Mouse (Mus musculus) midbrain, postnatal 0 days (tissue): ENCODE measurements around the gene Baiap2l1. TPM values are rescaled to one million over a fixed set of nuclear protein-coding genes. Genes with fewer than 3 reads are reported as not detected.

Experiments used
- ATAC-seq: fragments of 200-750 bp; cut with Nextera tagmentation; 2 replicates; pipeline ENCODE4 v1.8.0; 2017; ENCODE audit warnings: moderate number of reproducible peaks, mild to moderate bottlenecking, moderate TSS enrichment, moderate library complexity; ENCODE audit not compliant: low FRiP score
- DNase-seq: peaks from one replicate; pipeline ENCODE4 v3.0.0-alpha.2; 2015; ENCODE audit warnings: low spot score
- H3K27ac ChIP-seq: fragments of 300-500 bp; sonication (generic); 2 replicates; pipeline ENCODE4 v1.5.1; 2014; ENCODE audit warnings: low read depth, mild to moderate bottlenecking, low read length, mixed read lengths
- H3K27me3 ChIP-seq: fragments of 300-500 bp; sonication (generic); 2 replicates; pipeline ENCODE4 v1.6.1; 2014; ENCODE audit warnings: low read length, control low read depth, mixed read lengths; ENCODE audit not compliant: insufficient read depth
- H3K36me3 ChIP-seq: fragments of 300-500 bp; sonication (generic); 2 replicates; pipeline ENCODE4 v1.6.1; 2014; ENCODE audit warnings: low read length, control low read depth, mixed read lengths; ENCODE audit not compliant: insufficient read depth
- H3K4me1 ChIP-seq: fragments of 300-500 bp; sonication (generic); 2 replicates; pipeline ENCODE4 v1.6.1; 2014; ENCODE audit warnings: mild to moderate bottlenecking, control low read depth, antibody characterized with exemption, low read length, mixed read lengths; ENCODE audit not compliant: insufficient read depth
- H3K4me2 ChIP-seq: fragments of 300-500 bp; sonication (generic); 2 replicates; pipeline ENCODE4 v1.6.1; 2014; ENCODE audit warnings: low read depth, mild to moderate bottlenecking, low read length, mixed read lengths; ENCODE audit not compliant: poor library complexity, severe bottlenecking
- H3K4me3 ChIP-seq: fragments of 300-500 bp; sonication (generic); 2 replicates; pipeline ENCODE4 v1.5.1; 2014; ENCODE audit warnings: low read depth, mild to moderate bottlenecking, low read length, moderate library complexity
- H3K9ac ChIP-seq: fragments of 300-500 bp; sonication (generic); replicated peaks from 2 replicates; pipeline ENCODE4 v1.6.1; 2014; ENCODE audit warnings: mild to moderate bottlenecking, low read length, moderate library complexity, mixed read lengths; ENCODE audit not compliant: poor library complexity, severe bottlenecking
- H3K9me3 ChIP-seq: fragments of 300-500 bp; sonication (generic); 2 replicates; pipeline ENCODE4 v1.6.1; 2016; ENCODE audit warnings: low read length, control low read depth
- CTCF ChIP-seq: IDR thresholded peaks from 2 replicates; pipeline ENCODE4 v1.5.1; 2016; ENCODE audit warnings: antibody characterized with exemption, mild to moderate bottlenecking
- WGBS: fragments of 180-500 bp; shearing (Covaris S2); extraction: QIAGEN DNeasy Blood & Tissue Kit; methylation state at CpG from one replicate; pipeline ENCODE4 v1.1.7; 2014; 5-methylcytosine and 5-hydroxymethylcytosine counted together
- polyA plus RNA-seq: library from polyadenylated mRNA; unstranded; fragments of >200 nt; fragmentation: Nextera tagmentation; extraction: Ambion mirVana; gene quantifications from 2 replicates; pipeline ENCODE4 v1.2.1, GENCODE M21; 2015
- total RNA-seq: library from RNA; depleted of rRNA; stranded (reverse); fragments of >200 nt; gene quantifications from 2 replicates; pipeline ENCODE4 v1.2.3, GENCODE M21; 2014

Gene Baiap2l1
- total and polyA plus RNA-seq, 2 experiments from 2014 or later: 0.44 to 0.80 TPM

DNA sequence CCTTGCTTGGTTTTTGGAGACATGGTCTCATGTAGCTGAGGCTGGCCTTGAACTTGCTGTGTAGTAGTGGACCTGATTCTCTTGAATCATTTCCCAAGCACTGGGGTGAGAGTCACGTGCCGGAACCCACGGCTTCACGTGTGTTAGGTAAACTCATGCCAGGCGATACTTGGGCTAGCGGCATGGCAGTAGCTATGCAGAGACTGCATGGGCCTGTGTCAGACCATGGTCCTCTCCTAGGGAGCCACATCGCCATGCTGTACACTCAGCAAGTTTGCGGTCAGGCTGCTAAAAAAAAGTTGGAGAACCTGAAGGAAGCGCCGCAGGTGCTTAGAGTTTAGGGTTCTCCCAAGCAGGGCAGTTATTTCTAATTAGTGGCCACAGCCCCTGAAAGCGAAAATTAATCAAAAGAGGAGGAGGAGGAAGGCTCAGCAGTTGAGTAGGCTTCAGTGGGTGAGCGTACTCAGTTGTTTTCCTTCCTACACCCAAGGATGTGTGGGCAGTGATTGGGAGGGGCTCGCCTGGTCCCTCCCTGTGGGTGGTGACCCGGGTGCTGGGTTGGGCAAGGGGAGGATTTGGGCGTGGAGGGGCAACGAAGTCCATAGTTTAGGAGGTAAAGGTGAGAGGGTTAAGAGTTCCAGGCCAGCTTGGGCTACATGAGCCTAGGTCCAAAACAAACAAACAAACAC, 103.6 kb downstream of the Baiap2l1 start:
- no peaks in the 10 kb centered on the region for H3K9me3 ChIP-seq
- peaks cover 27% of the 10 kb centered on the region; the same call in 1 of the 2 replicates for H3K4me1 ChIP-seq
- ATAC-seq (no peak), DNase-seq (no peak)
- no peak for TF ChIP-seq CTCF
- peak overlapping the region; percentile 91 for H3K9ac ChIP-seq
- WGBS: 63% methylated on average over 16 of the region's 16 CpGs
- H3K27ac ChIP-seq: no peak overlapping the region
- no peaks in the 10 kb centered on the region for H3K27me3 ChIP-seq
- no peaks in the 10 kb centered on the region for H3K36me3 ChIP-seq
- peak overlapping the region; percentile 77 for H3K4me2 ChIP-seq
- H3K4me3 ChIP-seq: peak overlapping the region; percentile 97

DNA sequence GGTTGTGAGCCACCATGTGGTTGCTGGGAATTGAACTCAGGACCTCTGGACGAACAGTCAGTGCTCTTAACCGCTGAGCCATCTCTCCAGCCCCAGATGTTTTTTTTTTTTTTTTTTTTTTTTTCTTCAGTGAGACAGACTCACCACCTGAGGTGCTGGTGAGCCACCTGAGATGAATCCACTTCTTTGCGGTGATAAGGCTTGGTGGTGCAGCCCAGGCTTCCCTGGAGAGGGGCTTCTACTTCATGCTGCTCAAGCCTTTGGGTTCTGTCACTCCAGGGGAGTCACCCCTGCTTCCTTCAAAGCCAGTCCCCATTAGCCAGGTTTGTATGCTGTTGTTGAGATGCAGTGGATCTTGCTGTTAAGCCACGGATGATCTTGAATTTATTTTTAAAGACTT, 104.7 kb downstream of the Baiap2l1 start:
- Histone ChIP-seq H3K27ac (no peak overlapping the region), H3K9ac (no peak overlapping the region), H3K36me3 (no peaks in the 10 kb centered on the region), H3K4me3 (no peak overlapping the region), H3K9me3 (no peaks in the 10 kb centered on the region), H3K27me3 (no peaks in the 10 kb centered on the region), H3K4me2 (no peak overlapping the region), H3K4me1 (peaks cover 21% of the 10 kb centered on the region; the same call in 1 of the 2 replicates)
- WGBS: 78% methylated on average over 4 of the region's 4 CpGs
- ATAC-seq: no peak
- DNase-seq: no peak
- peak; percentile 41; the same call in 1 of the 2 replicates for TF ChIP-seq CTCF

DNA sequence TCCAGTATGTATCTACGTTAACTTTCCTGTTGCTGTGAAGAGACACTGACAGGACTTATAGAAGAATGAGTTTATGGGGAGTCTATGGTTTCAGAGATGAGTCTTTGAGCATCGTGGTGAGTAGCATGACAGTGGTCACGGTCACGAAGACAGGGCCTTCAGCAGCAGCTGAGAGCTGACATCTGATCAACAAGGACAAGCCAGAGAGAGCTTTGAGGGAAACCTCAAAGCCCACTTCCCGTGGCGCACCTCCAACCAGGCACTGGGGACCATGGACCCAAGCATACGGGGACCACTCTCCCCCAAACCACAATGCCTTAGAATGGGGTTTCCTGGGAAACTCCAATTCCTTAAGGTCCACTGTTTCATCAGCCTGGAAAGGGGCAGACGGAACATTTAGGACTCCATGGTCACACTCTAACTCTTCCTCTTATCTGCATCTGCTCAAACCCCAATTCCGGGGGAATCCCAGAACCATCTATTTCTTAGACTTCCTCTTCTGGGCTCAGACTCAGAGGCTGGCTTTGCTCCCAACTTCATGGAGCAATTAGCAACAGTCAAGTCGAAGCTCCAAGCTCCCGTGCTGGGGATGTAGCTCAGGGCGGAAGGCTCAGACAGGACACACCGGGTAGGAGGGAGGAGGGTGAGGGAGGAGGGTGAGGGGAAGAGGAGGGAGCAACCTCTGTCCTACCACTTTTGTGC, 105.9 kb downstream of the Baiap2l1 start:
- H3K9ac ChIP-seq: no peak overlapping the region
- H3K4me1 ChIP-seq: peaks cover 9% of the 10 kb centered on the region; the same call in 1 of the 2 replicates
- WGBS: 85% methylated on average over 13 of the region's 13 CpGs
- H3K4me3 ChIP-seq: no peak overlapping the region
- no peaks in the 10 kb centered on the region for H3K27me3 ChIP-seq
- no peak for TF ChIP-seq CTCF
- no peak overlapping the region for H3K4me2 ChIP-seq
- ATAC-seq (no peak), DNase-seq (no peak)
- no peak overlapping the region for H3K27ac ChIP-seq
- H3K36me3 ChIP-seq: no peaks in the 10 kb centered on the region
- H3K9me3 ChIP-seq: no peaks in the 10 kb centered on the region

DNA sequence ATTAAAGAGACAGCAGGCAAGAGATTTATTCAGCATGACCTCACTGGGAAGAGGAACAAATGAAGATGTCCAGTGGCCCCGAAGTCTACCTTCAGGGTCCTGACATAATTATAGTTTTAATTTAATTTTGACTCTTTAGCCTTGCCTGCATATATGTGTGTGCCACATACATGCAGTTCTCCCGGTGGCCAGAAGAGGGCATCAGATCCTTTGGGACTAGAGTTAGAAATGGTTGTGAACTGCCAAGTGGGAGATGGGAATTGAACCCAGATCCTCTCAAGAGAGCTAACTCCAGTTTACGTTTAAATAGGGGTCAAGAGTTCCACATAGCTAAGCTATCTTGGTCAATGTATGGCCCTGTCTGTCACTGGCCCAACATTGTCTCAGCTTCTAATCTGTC, 108.0 kb downstream of the Baiap2l1 start:
- Histone ChIP-seq H3K27ac (no peak overlapping the region), H3K4me3 (no peak overlapping the region), H3K4me2 (no peak overlapping the region), H3K9me3 (no peaks in the 10 kb centered on the region), H3K27me3 (no peaks in the 10 kb centered on the region), H3K9ac (no peak overlapping the region), H3K36me3 (no peaks in the 10 kb centered on the region), H3K4me1 (peaks cover 5% of the 10 kb centered on the region; the same call in 1 of the 2 replicates)
- 86% methylated on average over 3 of the region's 3 CpGs for WGBS
- DNase-seq (no peak), ATAC-seq (no peak)
- peak; percentile 54 for TF ChIP-seq CTCF

DNA sequence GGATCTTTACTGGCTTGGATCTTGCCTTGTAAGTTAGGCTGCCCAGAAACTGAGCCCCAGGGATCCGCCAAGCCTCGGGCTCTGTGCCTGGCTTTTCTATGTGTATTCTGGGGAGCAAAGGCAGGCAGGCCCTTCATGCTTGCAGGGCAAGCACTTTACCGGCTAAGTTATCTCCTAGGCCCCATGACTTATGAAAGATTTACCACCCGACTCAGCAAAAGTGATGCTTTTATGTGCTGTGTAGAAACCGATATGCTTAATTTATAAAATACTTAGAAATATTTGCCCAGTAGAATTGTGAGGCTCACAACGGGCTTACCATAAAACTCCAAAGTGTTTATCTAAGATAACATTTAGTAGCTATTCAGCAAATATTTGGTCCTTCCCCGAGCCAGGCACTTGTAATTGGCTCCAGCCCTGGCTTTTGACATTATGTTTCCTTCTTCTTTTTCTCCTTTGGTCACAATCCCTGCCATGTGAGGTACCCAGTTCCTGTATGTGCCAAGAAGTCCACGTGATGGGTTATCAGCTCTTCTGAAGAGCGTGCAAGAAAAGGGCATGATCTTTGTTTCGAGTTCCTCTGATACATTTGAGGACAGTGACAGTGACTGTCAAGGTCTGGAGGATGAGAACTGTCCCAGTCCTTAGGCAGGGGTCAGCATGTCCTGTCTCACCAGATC, 109.9 kb downstream of the Baiap2l1 start:
- no peak overlapping the region for H3K4me3 ChIP-seq
- H3K36me3 ChIP-seq: no peaks in the 10 kb centered on the region
- H3K27ac ChIP-seq: no peak overlapping the region
- H3K9ac ChIP-seq: no peak overlapping the region
- TF ChIP-seq CTCF: no peak
- no peaks in the 10 kb centered on the region for H3K9me3 ChIP-seq
- WGBS: 77% methylated on average over 10 of the region's 10 CpGs
- ATAC-seq (no peak), DNase-seq (no peak)
- no peaks in the 10 kb centered on the region for H3K27me3 ChIP-seq
- no peaks in the 10 kb centered on the region for H3K4me1 ChIP-seq
- H3K4me2 ChIP-seq: no peak overlapping the region

DNA sequence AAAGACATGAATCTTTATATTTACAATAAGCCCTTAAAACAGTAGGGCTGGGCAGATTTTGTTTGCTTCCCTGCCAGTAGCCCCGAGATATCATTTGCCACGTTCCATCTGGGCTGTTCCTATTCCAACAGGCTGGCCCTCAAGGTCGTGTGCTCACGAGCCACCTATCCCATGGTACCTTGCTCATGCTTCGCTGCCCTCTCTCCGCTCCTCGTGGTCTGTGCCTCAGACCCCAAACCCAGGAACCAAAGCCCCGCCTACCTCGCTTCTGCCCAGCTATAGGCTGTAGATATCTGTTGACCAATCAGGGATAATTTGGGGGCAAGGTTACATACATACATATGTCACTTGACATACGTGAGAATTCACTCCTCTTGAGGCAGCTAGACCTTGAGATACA, 110.6 kb downstream of the Baiap2l1 start:
- Histone ChIP-seq H3K4me2 (no peak overlapping the region), H3K9me3 (no peaks in the 10 kb centered on the region), H3K9ac (no peak overlapping the region), H3K27me3 (no peaks in the 10 kb centered on the region), H3K27ac (no peak overlapping the region), H3K4me1 (no peaks in the 10 kb centered on the region), H3K4me3 (no peak overlapping the region), H3K36me3 (no peaks in the 10 kb centered on the region)
- no peak for TF ChIP-seq CTCF
- 86% methylated on average over 10 of the region's 10 CpGs for WGBS
- no peak for DNase-seq
- ATAC-seq: no peak
